Mouse (Mus musculus): ENCODE measurements around the gene Krtap13-1.
"Not testable (repeated sequence)": the region's sequence is repeated elsewhere in the genome, so short reads cannot be mapped to it uniquely, and the experiment has no call there.

The Krtap13-1 gene
- long read RNA-seq, experiment 1 = 0 reads
- long read RNA-seq, experiment 2 = 0 reads

DNA sequence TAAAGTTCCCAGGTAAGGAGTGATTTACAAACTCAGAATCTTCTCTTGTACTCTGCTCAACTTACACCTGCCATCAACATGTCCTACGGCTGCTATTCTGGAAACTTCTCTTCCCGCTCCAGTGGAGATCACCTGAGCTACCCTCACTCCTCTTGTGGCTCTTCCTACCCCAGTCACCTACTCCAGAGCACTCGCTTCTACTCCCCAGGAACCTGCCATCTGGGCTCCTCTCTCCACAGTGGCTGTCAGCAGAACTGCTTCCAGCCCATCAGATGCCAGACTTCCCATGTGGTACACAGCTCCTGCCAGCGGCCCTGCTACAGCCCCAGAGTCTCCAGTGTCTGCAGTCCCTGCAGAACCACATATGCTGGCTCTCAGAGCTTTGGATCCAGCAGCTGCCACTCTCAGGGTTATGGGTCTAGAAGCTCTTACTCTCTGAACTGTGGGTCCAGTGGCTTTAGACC lies at the start of gene Krtap13-1:
Gene Krtap13-1, plus strand, starts transcription at position 51 of the 464 bp plus-strand sequence.
- intact Hi-C loops (cut with DNase I) = no loop called here

DNA sequence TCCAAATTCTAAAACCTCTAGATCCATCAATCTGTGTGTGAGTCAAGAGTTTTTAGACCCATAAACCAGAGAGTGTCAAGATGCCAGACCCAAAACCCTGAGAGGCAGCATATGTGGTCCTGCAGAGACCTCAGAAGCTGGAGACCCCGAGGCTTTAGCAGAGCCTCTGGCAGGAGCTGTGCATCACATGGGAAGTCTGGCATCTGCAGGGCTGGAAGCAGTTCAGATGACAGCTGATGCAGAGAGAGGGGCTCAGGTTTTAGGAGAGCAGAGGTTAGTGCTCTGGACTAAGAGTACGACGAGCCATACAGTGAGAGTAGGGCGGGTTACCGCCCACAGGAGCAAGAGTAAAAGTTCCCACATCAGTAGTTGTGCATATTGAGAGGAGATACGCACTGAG lies 49.6 kb upstream of the Krtap13-1 start:
- intact Hi-C loops (cut with DNase I) = no loop called here

DNA sequence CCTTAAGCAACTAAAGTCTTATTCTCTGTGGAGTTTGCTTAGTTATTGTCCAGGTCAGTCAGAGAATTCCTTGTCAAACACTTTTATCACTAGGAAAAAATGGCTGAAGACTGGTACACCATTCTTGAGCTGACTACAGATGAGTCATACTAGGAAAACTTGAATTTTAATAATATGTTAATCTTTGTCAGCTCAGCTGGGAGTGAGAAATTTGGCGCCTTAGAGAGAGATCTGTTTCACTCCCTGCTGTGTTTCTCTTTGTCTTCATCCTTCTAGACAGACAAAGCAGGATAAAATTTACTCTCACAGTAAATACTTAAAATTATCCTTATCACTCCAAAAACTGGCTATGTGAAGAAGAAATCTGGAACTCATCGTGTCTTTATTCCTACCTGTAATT lies 47.4 kb upstream of the Krtap13-1 start:
- intact Hi-C loops (cut with DNase I) = no loop called here

DNA sequence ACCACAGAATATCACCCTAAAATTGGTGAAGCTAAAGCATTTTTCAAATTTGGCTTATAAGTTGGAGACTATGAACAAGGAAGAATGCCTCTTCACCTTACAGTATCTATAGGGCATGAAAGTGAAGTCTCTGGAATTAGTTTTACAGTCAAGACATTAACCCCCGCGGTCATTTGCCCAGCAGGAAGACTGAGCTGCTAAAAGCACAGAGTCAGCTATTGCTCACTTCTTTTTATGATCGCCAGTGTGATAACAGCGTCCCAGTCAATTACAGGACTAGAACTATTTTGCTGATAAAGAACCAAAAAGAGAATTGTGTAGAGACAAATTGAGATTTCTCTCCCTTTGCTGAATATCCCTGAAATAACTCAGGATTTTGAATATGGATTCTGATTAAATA lies 32.4 kb upstream of the Krtap13-1 start:
- intact Hi-C loops (cut with DNase I) = no loop called here

DNA sequence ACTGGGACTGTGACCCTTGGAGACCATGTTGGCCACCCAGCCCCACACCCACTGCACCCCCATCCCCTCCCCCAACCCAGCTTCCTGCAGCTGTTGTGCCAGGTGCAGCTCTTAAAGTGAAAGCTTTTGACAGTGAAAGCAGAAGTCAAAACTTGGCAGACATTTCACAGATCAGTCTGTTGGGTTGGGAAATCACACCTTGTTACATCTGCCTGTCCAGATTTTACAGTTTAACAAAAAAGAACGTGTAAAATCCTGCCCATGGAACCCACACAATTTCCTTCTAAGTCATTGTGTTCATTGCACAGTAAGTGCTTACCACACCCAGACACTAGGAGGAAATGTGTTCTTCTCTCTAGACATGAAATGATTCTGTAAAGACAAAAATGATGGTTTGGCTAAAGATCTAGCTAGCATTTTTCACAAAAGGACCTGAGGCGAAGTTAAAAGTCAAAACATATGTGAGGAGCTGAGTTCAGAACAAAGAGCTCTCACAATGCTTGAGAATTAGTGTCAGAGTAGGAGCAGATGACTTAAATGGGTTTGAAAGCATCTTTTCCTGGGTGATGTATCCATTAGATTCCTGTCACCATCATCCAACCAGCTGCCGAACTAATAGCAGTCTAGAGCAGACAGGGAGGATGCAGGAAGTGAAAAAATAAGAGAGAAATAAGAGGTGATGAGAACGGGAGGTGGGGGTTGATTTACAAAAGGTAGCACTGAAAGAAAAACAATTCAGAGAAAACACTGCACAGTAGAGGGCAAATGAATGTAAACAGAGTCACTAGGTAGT lies 27.4 kb upstream of the Krtap13-1 start:
- intact Hi-C loops (cut with DNase I) = no loop called here

DNA sequence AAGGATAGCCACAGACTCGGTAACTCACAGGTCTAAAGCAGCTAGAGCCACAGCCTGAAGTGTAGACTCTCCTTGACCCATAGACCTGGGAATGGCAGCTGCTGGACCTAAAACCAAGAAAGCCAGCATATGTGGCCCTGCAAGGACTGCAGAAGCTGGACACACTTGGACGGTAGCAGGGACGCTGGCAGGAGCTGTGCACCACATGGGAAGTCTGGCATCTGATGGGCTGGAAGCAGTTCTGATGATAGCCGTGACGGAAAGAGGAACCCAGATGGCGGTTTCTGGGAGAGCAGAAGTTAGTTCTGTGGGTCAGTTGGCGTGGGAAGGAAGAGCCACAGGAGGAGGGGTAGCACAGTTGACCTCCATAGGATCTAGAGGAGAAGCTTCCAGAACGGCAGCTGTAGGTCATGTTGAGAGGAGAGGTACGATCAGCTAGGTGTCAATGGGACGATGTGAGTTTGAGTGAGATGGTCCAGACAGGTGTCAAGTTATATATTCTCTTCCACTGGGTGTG lies 21.1 kb upstream of the Krtap13-1 start, which contains the start of gene 2310061N02Rik:
Gene 2310061N02Rik, minus strand, starts transcription at position 467 of the 517 bp plus-strand sequence.
- intact Hi-C loops (cut with DNase I) = no loop called here

DNA sequence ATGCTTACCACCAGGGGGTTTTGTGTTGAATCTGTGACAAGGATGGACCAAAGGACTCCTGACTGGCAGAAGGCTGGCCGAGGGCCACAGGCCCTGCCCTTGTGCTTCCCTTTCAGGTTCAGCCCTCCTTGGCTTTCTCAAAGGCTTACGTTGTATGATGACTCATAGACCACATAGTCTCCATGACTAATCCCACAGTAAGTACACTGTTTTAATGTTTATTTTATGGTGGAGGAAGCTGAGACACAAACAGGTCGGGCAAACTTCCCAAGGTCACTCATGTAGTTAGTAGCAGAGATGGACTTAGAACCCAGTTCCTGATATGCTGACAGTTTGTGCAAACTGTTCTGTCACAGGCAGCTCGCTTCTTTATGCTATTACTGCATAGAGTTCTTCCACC lies 17.9 kb upstream of the Krtap13-1 start:
- intact Hi-C loops (cut with DNase I) = no loop called here

DNA sequence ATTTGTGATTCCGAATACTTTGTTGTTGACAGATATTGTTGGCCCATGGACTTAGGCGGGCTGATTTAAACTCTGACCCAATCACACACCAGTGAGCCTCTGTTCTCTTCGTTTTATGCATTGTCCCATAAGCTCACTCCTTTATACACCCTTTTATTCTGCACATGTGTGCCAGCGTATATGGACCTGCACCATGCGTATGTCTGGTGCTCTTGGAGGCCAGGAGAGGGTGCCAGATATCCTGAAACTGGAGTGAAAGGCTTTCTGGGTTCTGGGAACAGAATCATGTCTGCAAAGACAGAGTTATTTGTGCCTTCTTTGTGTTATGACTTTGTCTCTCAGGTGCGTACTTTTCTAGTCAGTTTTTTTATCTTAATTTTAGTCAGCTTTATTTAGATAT lies 17.4 kb upstream of the Krtap13-1 start:
- intact Hi-C loops (cut with DNase I) = no loop called here

DNA sequence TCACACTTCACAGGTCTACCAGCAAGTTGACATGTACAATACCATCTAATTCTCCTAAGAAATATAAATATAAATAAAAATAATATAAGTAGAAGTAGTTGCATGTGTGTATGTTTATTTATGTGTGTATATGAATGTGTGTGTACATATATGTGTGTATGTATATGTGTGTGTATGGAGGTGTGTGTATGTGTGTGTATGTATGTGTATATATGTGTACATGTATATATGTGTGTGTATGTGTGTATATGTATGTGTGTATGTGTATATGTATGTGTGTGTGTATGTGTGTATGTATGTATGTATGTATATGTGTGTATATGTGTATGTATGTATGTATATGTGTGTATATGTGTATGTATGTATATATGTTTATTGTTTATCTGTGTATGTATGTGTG lies 12.1 kb upstream of the Krtap13-1 start:
- intact Hi-C loops (cut with DNase I) = no loop called here

DNA sequence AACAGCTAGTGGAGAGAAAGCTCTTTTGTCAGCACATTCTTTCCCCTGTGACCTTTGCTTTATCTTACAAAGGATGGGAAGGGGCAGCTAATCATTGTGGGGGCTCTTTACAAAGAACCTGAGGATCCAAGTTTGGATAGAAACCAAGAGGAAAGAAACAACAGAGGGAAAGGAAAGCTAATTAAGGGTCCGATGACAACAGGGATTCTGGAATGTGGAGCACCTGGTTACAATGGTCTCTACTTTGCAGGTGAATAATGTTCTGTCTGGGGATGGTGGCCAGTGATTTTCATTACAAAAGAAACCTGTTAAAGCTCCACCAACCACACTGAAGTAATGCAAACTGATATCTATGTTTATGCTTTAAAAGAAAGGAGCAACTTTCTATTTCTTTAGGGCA lies 8.6 kb upstream of the Krtap13-1 start:
- intact Hi-C loops (cut with DNase I) = no loop called here

DNA sequence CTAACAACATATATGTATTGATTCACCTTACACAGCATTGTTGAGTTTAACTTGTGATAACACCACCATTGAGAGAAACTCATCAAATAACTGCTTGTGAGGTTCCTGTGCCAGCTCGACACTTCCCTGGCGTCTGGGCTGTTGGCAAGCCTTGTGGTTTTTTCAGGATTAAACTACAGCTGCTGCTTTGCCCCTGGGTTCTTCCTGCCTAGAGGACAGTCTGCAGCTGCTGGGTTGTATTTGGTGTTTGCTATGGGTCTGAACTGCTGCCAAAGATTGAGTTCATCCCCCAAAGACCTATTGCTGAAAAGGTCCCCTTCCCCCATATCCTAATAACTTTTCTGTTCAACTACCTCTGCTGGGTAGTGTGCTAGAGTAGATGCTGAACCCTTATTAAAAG lies 6.7 kb downstream of the Krtap13-1 start:
- intact Hi-C loops (cut with DNase I) = no loop called here

DNA sequence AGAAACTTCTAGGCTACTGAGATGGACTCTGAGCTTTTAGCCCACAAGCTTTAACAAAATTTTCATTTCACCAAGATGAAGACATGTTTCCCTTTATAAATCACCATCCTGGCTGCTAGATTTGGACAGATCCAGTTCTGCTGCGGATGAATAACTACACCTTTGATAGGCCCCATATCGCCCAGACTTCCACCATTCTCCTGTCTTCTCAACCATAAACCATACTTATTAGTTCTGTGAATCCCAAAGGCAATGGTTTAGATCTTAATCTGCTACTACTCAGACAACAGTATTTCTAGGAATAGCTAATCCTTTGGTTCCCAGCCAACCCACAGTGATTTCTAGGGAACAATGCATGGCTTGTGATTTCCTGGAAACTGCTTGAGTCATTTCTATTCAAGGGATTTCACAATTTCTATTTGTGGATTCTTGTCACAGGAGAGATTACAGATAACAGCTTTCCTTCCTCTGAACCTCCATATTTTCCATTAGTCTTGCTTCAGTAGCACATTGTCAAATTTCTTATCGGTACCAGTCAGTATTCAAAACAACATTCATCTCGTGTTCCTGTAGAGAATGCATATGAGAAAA lies 16.2 kb downstream of the Krtap13-1 start:
- intact Hi-C loops (cut with DNase I) = no loop called here

DNA sequence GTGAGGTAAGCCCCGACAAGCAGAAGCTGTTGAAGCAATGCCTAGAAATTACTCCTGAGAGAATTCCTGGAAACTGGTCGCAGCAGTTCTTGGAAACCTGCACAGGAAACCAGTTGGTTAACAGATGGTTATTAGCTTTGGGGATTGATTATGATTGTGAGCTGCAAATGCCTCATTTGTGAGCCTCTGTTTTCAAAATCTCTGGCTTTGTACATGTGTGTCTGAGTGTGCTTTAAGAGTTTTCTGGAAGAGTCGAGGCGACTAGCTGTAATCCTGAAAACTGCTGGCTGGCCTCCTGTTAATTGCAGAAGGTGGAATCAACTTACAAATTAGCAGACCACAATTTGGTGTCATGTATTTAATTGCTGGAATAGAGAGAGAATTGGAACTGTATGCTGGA lies 19.3 kb downstream of the Krtap13-1 start:
- intact Hi-C loops (cut with DNase I) = no loop called here

DNA sequence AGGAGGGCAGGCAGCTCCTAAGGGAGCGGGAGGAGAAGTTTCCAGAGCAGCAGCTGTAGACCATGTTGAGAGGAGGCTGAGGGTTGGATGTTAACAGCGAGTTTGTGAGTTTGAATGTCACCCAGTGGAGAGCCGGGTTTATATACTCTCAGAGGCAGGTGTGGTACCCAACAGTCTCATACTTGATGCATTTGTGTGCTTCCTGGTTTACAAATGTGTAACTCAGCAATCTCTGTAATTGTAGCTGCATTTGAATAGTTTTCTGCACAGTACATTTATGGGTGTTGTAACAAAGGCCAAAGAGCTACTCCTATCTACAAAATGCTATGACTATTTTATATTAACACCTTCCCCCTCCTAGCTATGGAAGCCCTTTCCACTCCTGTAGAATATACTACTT lies 22.9 kb downstream of the Krtap13-1 start, which contains the start of gene Krtap13:
Gene Krtap13, minus strand, starts transcription at position 101 of the 400 bp plus-strand sequence.
- intact Hi-C loops (cut with DNase I) = not testable (repeated sequence)

DNA sequence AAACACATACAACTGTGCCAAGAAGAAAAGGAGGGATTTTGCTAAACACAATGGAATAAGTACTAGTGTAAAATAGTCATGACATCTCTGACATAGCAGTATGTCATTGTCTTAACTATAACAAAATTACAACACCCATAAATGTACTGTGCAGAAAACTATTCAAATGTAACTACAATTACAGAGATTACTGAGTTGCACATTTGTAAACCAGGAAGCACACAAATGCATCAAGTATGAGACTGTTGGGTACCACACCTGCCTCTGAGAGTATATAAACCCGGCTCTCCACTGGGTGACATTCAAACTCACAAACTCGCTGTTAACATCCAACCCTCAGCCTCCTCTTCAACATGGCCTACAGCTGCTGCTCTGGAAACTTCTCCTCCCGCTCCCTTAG lies 29.9 kb downstream of the Krtap13-1 start, which contains the start of gene 2310034C09Rik:
Gene 2310034C09Rik, plus strand, starts transcription at position 301 of the 400 bp plus-strand sequence.
- intact Hi-C loops (cut with DNase I) = not testable (repeated sequence)

DNA sequence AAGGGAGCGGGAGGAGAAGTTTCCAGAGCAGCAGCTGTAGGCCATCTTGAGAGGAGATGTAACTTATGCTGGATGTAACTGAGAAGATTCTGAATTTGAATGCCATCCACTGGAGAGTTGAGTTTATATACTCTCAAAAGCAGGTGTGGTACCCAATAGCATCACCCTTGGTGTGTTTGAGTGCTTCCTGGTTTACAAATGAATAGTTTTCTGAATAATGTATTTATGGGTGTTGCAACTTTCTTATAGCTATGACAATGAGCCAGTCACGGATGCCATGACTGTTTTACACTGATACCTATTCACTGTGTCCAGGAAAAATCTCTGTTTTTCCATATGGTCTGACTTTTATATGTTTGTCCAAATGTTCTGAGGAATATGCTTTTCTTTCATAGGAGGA lies 45.4 kb downstream of the Krtap13-1 start, which contains the start of gene 2310057N15Rik:
Gene 2310057N15Rik, minus strand, starts transcription at position 101 of the 400 bp plus-strand sequence.
- intact Hi-C loops (cut with DNase I) = no loop called here

DNA sequence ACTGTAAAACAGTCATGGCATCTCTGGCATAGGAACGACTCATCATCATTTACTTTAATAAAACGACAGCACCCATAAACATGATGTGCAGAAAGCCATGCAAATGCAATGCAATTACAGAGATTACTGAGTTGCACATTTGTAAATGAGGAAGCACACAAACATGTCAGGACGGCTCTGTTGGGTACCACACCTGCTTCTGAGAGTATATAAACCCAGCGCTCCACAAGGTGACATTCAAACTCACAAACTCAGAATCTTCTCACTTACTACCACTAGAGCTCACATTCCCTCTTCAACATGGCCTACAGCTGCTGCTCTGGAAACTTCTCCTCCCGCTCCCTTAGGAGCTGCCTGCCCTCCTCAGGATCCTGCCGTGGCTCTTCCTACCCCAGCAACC lies 48.9 kb downstream of the Krtap13-1 start, which contains the start of gene Gm5965:
Gene Gm5965, plus strand, starts transcription at position 301 of the 400 bp plus-strand sequence.
- intact Hi-C loops (cut with DNase I) = no loop called here

All from adrenal gland (tissue).